Mouse (Mus musculus): ENCODE results near the gene Mipol1.
"Not testable (repeated sequence)": the region's sequence is repeated elsewhere in the genome, so short reads cannot be mapped to it uniquely, and the experiment has no call there.

The Mipol1 gene

DNA sequence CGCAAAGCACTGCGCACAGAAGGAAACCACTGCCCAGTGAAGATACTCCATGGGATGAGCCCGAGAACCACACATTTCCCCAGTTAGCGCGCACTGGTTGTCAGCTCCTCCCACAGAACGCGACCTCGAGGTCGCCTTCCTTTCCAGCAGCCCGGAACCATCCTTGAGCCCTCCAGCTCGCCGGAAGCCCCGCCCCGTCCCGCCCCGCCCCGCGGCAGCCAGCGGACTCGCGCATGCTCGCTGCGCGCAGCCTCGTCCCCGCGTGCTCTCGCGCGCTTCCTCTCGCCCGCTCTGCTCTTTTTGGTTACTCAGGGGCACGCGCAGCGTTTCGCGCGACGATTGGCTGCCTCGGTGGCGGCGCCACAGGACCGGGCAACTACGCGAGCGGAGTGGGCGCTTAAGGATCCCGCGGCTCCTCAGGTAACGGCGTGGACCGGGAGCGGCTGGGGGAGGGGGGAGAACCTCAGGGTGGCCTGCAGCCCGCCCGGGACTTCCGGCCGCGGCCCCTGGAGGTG lies at the start of gene Mipol1, which contains the start of gene Prps1l3:
Gene Mipol1, plus strand, starts transcription at position 236 of the 515 bp plus-strand sequence.
Gene Prps1l3, plus strand, starts transcription at position 221 of the 515 bp plus-strand sequence.
- DNase-seq (ENCODE audit: low read depth, low spot score), result peak; percentile 94

DNA sequence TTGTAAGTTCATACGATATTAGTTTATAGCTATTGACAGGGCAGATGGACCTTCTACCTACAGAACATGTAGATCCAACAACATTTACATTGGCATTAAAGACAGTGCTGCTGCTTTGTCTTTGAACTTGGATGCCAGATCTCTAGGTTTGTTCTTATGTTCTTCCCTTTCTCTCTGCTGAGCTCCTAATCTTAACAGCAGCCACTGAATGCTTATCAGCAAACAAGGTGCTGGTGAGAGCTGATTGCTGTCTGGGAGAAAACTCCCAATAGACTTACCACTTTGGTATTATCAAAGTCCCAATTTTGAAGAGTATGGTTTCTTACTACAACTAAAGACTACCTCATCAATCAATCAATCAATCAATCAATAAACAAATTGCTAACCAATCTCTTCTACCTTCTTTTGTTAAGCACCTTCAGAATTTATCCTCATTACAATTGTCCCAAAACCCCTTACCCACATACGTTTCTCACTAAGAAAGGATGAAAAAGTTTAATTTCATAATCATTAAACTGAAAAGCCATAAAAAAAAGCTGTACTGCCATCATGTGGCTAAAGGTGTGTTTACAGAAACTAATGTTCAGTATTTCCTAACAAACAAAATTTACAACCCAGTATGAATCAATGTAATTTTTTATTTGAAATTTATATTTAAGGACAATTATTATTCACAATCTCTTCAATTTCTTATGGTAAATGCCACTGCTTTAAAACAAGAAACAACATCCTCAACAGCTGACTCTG lies 45.7 kb upstream of the Mipol1 start:
- no peak for DNase-seq (ENCODE audit: low read depth, low spot score)

DNA sequence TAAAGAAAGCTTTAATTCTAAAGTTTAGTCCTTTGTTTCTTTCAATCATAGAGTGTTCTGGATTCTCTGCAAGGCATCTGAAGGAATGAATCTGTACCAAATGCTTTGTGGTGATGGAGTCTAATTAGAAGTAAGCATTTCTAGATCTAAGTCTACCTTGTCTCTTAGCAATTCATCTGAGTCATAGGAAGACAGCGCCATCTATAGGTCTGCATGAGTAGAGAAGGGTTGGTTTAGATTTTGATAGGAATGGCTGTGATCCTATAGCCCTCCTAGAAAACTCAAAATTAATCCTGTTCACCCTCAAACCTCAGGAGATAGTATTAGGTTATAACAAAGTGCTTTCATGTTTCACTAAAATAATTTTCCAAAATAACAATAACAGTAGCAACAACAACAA lies 44.8 kb upstream of the Mipol1 start:
- DNase-seq (ENCODE audit: low read depth, low spot score), result peak; percentile 20

DNA sequence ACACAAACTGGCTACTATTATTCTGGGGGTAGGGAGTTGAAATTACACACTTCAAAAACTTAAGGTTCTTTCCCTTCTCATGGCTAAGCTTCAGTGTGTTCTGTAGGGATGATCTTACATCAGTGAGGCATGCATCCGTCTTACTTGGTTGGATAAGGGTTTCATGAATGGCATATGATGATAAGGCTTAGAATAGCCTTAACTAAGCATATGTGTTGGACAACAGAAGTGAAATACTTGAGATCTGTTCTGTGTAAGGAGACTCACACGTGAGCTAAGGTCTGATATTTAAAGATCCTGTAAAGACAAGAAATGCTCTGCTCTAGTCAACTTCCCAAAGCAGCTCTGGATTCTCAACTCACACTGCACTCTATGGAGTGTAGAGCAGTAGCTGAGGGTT lies 44.1 kb upstream of the Mipol1 start:
- no peak for DNase-seq (ENCODE audit: low read depth, low spot score)

DNA sequence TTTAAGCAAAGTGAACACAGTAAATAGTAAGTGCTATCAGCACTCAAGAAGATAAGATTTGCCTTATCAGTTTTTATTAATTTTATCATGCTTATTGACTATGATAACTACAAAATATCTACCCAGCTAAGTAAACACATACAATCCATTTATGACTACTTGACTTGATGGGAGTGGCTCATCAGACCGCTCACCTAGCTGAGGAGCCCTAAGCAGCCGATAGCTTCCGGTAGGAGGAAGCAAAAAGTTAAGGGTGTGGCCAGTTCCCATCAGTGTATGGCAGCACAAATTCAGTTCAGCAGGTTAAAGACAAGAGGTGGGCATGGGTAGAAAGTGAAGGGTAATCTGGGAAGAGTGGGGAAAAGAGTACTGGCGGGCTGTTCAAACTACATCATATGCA lies 43.2 kb upstream of the Mipol1 start:
- no peak for DNase-seq (ENCODE audit: low read depth, low spot score)

DNA sequence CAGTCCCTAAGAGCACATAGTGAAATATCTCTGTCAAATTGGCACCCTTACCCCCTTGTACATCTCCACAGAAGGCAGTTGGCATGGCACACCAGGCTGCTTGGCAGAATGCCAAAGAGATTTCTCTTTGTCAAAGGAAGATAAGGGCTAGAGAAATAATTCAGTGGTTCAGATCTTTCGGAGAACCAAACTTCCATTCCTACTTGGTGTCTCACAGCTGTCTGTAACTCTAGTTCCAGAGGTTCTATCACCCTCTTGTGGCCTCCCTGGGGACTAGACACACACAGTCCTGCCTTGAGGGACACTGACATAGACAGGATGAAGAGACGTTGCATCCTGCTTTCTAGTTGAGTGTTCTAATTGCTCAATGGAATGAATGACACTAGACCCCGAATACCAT lies 35.6 kb upstream of the Mipol1 start:
- no peak for DNase-seq (ENCODE audit: low read depth, low spot score)

DNA sequence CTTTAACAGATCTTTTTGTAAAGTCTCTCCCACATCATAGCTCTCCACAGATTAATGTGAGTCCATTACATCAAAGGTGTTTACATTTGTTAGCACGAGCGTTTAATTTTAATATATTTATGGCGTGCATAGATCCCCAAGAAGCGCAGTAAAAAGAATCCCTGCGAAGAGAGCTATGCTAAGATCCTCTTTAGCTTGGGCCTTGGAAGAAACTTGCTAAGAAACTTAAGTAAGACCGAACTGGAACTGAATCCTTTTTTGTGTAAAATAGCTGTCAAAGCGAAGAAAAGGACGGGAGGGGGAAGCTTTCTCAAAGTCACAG lies 34.0 kb upstream of the Mipol1 start:
- DNase-seq (ENCODE audit: low read depth, low spot score), result no peak

DNA sequence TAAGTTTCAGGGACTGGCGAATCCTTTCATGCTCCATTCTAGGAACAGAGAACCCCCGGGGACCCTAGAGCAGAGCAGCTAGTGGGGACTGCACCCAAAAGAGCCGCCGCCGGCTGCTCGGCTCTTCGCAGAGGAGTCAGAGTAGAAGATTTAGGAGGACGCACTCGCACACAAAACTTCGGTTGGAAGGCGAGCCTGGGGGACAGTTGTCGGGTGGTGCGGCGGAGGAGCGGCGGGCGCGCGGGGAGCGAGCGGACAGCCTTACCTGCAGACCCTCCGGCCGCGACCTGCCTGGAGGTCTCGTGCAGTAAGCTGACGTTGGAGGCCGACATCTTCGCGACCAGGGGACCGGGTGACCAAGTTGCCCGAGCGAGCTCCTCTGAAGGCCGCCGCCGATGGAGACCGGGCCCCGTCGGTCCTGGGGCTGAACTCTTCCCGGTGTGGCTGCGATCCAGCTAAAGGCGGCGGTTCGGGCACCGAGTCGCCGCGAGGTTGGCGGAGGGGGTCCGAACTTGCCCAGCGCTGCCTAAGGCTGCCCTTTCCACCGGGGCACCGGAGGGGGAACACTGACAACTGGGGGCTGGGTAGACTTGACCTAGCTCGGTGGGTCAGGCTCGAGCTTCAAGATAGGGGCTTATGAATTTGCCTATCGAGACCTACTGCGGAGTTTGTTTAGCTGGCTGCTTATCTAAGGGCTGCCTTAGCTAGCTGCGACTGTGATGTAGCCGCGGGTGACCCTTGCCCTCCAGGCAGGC lies 33.4 kb upstream of the Mipol1 start:
- peak; percentile 31 for DNase-seq (ENCODE audit: low read depth, low spot score)

DNA sequence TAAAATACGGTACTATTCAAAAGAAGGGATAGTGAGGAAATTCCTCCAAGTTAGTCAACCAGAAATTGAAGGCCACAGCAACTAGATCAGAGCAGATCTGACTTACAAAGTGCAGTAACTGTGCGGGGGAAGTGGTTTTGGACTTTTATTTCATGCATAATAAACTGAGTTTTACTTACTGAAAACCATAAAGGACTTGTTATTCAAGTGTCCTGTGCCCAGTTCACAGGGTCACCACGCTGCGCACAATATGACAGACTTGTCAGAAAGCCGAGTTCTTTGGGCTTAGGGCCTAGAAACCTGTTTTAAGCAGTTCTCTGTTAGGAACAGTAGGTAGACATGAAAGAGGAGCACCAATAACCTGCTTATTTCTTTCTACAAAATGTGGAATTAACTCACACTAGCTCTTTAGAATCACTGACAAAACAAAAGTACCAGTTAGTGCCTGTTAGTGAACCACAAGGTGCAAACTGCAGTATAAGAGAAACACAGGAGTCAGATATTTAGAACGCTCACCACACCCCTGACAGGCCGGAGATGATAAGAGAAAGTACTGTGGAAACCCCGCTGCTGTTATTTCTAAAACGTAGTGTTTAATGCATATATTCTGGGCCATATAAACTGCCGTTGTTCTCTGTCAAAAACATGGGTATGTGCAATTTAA lies 32.7 kb upstream of the Mipol1 start, which contains the start of gene Slc25a21:
Gene Slc25a21, minus strand, starts transcription at position 110 of the 664 bp plus-strand sequence.
- DNase-seq (ENCODE audit: low read depth, low spot score), result no peak

DNA sequence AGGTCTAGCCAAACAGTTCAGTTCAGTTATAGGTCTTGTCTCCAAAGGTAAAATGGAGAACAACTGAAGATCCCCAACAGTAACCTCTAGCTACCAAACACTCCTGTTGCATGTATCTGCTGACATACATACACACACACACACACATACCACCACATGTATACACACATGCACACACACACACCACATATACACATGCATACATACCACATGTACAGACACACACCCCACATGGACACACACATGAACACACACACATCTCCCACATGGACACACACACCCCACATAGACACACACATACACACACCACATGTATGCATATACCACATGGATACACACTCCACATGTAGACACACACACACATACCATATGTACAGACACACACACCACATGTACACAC lies 32.0 kb upstream of the Mipol1 start:
- no peak for DNase-seq (ENCODE audit: low read depth, low spot score)

DNA sequence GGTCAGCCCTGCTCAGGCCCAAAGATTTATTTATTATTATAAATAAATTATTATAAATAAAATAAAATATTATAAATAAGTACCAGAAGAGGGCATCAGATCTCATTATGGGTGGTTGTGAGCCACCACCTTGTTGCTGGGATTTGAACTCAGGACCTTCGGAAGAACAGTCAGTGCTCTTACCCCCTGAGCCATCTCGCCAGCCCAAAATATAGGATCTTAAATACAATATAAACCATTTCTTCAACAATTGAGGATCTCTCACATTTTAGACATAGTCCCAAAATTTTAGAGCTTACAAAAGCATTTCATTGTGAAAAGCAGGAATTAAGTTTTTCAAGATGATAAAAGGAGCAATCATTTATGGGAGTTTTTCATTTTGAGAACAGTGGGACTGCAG lies 30.8 kb upstream of the Mipol1 start:
- no peak for DNase-seq (ENCODE audit: low read depth, low spot score)

DNA sequence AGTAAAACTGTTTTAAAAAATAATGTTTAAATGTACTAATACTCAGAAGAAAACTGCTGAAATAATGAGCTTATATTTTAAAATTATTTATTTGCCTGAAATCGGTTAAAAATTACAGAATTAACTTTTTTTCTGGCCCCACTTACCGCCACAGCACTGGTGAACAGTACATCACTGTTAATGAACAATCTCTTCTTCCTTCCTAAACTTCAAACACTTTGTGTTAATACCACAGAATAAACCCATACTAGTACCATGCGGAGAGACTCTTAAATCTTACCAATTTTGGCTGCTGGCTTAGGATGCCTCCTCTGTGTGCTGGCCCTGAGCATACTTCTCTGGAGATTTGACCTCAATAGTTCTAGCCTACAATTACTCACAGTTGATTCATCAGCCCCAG lies 28.3 kb upstream of the Mipol1 start:
- no peak for DNase-seq (ENCODE audit: low read depth, low spot score)

DNA sequence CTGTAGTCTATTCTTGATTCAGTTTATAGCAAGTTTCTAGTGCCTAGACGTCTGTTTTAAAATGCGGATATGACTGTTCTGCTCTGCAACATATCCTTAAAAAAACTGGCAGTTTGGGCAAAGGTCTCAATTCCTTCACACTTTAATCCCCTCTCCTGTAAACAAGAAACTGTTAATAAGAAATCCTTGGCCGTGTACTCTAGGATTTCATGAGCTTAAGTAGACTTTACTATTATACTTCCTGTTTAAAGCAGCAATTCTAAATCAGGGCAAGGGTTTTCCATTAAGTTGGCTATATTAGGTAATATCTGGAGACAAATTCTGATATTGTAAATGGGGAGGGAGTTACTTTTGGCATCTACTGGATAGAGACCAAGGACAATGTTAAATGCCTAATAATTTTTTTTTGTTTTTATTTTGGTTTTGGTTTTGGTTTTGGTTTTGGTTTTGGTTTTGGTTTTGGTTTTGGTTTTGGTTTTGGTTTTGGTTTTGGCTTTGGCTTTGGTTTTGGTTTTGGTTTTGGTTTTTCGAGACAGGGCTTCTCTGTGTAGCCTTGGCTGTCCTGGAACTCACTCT lies 25.9 kb upstream of the Mipol1 start:
- no peak for DNase-seq (ENCODE audit: low read depth, low spot score)

DNA sequence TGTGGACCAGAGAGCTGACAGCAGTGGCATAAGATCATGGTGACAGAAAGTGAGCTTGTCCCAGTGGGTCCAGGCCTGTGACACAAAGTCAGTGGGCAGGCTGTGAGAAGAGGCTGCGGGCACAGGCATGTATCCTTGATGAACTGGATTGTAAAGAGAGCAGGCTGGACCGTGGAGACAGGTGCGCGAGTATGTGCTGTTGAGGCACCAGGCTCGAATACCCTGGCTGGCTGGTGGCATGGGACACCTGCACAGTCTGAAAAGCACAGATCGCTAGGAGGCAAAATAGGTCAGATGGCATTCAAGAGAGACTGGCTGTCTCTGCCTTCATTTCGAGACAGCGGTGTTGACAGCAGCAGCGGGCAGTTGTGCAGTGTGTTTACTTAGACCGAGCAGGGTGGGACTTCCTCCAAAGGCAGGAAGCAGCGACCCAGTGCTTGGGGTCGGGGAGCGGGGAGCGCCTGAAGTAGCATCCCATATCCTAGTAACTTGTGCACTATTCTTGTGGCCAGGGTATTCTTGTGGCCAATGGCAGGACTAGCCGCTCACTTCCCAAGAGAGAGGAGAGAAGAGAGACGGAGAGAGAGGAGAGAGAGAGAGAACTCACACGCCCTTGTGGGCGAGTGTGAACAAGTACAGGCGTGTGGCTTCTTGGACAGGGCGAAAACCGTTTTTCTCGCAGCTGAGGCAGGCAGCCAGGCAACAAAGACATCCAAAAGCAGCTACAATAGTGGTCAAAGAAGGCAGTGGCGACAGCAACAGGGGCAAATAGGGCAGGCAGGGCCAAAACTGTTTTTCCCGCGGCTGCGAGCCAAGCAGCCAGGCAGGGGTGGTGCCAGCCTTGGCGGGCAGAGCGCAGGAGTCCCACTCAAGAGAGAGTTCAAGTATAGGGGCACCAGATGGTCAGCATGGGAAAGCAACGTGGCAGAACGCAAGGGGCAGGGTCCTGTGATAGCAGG lies 18.6 kb upstream of the Mipol1 start:
- DNase-seq (ENCODE audit: low read depth, low spot score), result no peak

DNA sequence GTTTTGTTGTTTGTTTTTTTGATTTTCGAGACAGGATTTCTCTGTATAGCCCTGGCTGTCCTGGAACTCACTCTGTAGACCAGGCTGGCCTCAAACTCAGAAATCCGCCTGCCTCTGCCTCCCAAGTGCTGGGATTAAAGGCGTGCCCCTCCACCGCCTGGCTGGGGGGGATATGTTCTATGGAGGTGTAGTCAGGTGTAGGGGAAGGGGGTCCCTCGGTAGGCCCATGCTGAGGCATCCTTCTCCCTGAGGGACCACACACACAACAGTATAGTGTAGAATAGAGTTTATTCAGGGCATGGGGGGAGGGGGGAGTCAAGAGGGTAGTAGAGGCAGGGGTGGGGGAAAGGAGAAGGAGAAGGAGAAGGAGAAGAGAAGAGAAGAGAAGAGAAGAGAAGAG lies 17.8 kb upstream of the Mipol1 start:
- DNase-seq (ENCODE audit: low read depth, low spot score), result not testable (repeated sequence)

DNA sequence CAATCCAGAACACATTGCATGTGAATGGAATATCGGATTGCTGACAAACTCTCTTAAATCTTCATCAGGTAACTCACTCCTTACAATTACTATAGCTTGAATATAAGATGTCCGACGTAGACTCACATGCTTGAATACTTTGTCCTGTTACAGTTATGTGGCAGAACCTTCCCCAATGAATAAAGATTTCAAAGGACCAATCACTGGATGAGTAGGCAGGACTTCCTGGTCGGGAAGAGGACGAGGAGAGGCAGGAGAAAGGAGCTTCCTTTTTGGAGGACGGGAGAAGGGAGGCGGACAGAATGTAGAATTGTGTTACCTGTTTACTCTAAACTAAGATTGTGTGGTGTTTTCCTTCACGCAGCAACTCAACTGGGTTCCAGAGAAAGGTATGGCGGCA lies 3.8 kb upstream of the Mipol1 start:
- DNase-seq (ENCODE audit: low read depth, low spot score), result no peak

DNA sequence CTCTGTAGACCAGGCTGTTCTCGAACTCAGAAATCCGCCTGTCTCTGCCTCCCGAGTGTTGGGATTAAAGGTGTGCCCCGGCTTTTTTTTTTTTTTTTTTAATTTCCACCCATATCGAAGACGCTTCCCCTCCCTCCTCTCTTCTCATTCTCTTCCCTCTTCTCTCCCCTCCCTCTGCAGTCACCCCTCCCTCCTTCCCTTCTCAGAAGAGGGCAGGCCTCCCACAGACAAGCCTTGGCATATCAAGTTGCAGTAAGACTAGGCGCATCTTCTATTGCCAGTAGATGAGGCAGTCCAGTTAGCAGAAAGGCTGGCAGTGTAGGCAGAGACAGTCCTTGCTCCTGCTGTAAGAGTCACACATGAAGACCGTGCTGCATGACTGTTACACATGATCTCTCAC lies 2.5 kb upstream of the Mipol1 start:
- DNase-seq (ENCODE audit: low read depth, low spot score), result no peak

DNA sequence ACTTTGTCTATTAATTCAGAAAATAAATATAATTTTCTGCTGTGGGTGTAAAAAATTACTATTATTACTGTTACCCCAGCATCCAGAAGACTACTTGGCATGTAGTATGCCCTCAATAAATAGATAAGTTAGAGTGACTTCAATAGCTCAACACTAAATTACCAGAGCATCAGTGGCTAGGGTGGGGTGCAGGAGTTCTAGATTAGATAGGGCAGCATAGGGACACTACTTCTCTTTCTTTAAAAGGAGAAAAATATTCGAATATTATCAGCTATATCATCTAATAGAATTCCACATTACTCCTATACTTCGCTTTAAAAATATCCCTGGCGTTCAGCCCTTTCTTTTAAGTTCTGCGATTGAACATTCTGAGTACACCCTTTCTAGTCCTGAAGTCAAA lies 524 bp upstream of the Mipol1 start:
- DNase-seq (ENCODE audit: low read depth, low spot score), result no peak

DNA sequence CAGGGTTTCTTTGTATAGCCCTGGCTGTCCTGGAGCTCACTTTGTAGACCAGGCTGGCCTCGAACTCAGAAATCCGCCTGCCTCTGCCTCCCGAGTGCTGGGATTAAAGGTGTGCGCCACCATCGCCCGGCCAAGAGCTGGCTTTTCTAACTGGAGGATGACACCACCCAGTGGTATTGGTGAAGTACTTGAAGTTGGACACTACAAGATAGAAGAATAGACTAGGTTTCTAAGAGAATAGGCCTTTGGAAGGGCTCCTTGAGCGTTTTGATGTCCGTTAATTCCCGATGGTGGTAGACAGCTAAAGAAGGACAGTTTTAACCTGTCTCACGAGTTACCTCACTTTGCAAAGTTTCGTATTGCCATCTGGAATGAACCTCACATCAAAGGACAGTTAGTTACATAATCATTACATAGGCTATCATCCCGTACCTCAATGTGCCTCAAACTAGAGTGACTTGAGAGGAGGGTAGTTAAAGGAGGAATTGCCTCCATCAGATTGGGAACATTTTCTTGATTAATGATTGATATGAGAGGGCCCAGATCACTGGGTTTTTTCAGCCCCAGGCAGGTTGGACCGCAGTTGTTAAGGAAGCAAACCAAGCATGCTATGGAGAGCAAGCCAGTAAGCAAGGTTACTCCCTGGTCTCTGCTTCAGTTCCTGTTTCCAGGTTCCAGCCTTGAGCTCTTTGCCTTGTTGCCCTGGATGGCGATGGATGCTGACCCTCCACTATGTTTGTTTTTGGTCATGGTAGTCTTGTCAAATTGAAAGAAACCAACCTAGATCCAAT lies 1.1 kb downstream of the Mipol1 start:
- peak; percentile 9 for DNase-seq (ENCODE audit: low read depth, low spot score)

DNA sequence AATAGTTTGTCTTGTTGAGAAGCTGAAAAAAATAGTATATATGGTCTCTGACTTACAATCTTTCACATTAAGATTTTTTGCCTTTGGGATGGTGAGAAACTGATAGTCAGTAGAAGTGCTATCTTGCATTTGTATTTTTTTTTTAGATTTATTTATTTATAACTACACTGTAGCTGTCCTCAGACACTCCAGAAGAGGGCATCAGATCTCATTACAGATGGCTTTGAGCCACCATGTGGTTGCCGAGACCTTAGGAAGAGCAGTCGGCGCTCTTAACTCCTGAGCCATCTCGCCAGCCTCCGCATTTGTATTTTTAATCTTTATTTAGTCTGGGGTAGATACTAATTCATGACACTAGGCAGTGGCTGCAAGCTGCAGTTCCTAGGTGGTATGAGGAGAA lies 3.2 kb downstream of the Mipol1 start:
- DNase-seq (ENCODE audit: low read depth, low spot score), result no peak

All from forelimb bud, embryonic 11.5 days (tissue).